Mouse (Mus musculus) bone marrow, adult 2 months (tissue): Measurements from ENCODE around the gene Med11. TPM values are rescaled to one million over a fixed set of nuclear protein-coding genes. Genes with fewer than 3 reads are reported as not detected.

Source experiments
- H3K27ac ChIP-seq: fragments of 200-500 bp; 2 replicates; pipeline ENCODE4 v1.5.1; 2012; ENCODE audit warnings: low read depth, mild to moderate bottlenecking, control low read depth, inconsistent platforms, low read length; ENCODE audit not compliant: control insufficient read depth, poor library complexity, insufficient read depth
- H3K4me1 ChIP-seq: fragments of 200-500 bp; 2 replicates; pipeline ENCODE4 v1.6.1; 2011; ENCODE audit warnings: low read length; ENCODE audit not compliant: control insufficient read depth, insufficient read depth
- H3K4me3 ChIP-seq: fragments of 200-500 bp; replicated peaks from 2 replicates; pipeline ENCODE3; 2011; ENCODE audit warnings: mild to moderate bottlenecking, low read depth, low read length, control low read depth; ENCODE audit not compliant: control insufficient read depth
- CTCF ChIP-seq: fragments of 200-500 bp; IDR thresholded peaks from 2 replicates; pipeline ENCODE4 v1.5.1; 2011; ENCODE audit warnings: low read length, control low read depth; ENCODE audit not compliant: control insufficient read depth, insufficient read depth
- POLR2A ChIP-seq: fragments of 200-500 bp; IDR thresholded peaks from 2 replicates; pipeline ENCODE4 v1.6.1; 2011; ENCODE audit warnings: low read depth, mild to moderate bottlenecking, control low read depth, low read length, borderline replicate concordance; ENCODE audit not compliant: control insufficient read depth
- WGBS: fragments of 180-500 bp; shearing (Covaris S2); methylation state at CpG from one replicate; pipeline ENCODE4 v1.1.7; 2018; 5-methylcytosine and 5-hydroxymethylcytosine counted together
- polyA plus RNA-seq: library from polyadenylated mRNA; stranded (reverse); fragments of >200 nt; gene quantifications from 2 replicates; pipeline ENCODE4 v1.2.4, GENCODE M21; 2011; ENCODE audit warnings: low replicate concordance; ENCODE audit not compliant: missing spikeins, insufficient read depth, insufficient read length

The Med11 gene
- polyA plus RNA-seq, 1 experiment = 16.1 TPM

- 82% methylated on average over 12 of the region's 12 CpGs for WGBS
- TF ChIP-seq POLR2A = no peak
- TF ChIP-seq CTCF = no peak
- Histone ChIP-seq H3K4me3 (no peak overlapping the region), H3K27ac (no peak overlapping the region), H3K4me1 (no peaks in the 10 kb centered on the region)
Observed at GRCm38 (mm10) chr11:70474872-70475534, 23.3 kb downstream of the Med11 start.

DNA sequence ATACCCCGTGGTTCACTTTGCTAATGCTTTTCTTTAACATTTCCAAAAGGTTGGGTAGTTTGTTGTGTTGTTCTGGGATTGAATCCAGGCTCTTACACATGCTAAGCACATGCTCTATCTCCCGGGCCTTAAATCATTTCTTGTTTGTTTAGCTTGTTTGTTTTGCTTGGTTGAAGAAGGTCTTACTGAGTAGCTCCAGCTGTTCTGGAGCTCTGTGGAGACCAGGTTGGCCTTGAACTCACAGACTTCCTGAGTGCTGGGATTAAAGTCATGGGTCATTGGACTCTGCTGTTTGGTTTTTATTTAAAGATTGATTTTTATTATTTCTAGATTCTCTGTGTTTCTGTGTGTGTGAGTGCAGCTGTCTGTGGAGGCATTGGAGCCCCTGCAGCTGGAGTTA, 33.8 kb downstream of the Med11 start:
- Histone ChIP-seq H3K4me1 (no peaks in the 10 kb centered on the region), H3K4me3 (no peak overlapping the region), H3K27ac (no peak overlapping the region)
- TF ChIP-seq POLR2A = no peak
- no peak for TF ChIP-seq CTCF
- WGBS = 70% methylated on average over 2 of the region's 2 CpGs

GRCm38 (mm10) chr11:70487816-70488215, 36.1 kb downstream of the Med11 start:
- Histone ChIP-seq H3K4me3 (no peak overlapping the region), H3K4me1 (no peaks in the 10 kb centered on the region), H3K27ac (no peak overlapping the region)
- 63% methylated on average over 4 of the region's 4 CpGs for WGBS
- TF ChIP-seq POLR2A (no peak), CTCF (no peak)

GRCm38 (mm10) chr11:70489138-70489537, 37.4 kb downstream of the Med11 start:
- TF ChIP-seq CTCF (no peak), POLR2A (no peak)
- no peak overlapping the region for H3K4me3 ChIP-seq
- WGBS = 69% methylated on average over 3 of the region's 3 CpGs
- H3K4me1 ChIP-seq = no peaks in the 10 kb centered on the region
- no peak overlapping the region; the same call in 1 of the 2 replicates for H3K27ac ChIP-seq

- H3K4me1 ChIP-seq = no peaks in the 10 kb centered on the region
- WGBS = 6% methylated on average over 6 of the region's 6 CpGs
Observed at GRCm38 (mm10) chr11:70489684-70490083, 38.0 kb downstream of the Med11 start.

GRCm38 (mm10) chr11:70499566-70500475, 48.1 kb downstream of the Med11 start:
- no peaks in the 10 kb centered on the region for H3K4me1 ChIP-seq
- 59% methylated on average over 14 of the region's 14 CpGs for WGBS
- no peak overlapping the region for H3K4me3 ChIP-seq
- TF ChIP-seq POLR2A (no peak), CTCF (no peak)
- no peak overlapping the region for H3K27ac ChIP-seq

More at GRCm38 (mm10) chr11:70489684-70490083, 38.0 kb downstream of the Med11 start:
- no peak overlapping the region for H3K27ac ChIP-seq
- H3K4me3 ChIP-seq = no peak overlapping the region
- no peak for TF ChIP-seq POLR2A
- no peak for TF ChIP-seq CTCF

DNA sequence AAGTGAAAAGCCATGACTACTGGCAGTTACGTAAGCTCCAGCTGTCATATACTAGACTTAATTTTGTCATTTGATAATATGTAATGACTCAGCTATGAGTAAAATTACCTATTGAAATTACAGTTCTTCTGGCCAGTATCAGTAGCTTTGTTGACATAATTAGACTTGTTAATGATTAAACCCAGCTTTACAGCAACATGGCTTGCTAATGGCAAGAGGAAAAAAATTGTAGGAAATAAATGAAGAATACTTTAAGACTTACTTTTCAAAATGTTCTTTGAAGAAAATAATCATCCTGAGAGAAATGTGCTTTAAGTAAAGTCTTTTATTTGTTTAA, 48.7 kb downstream of the Med11 start:
- WGBS = 70% methylated on average over 1 of the region's 1 CpGs
- TF ChIP-seq POLR2A = no peak
- TF ChIP-seq CTCF = no peak
- Histone ChIP-seq H3K4me1 (no peaks in the 10 kb centered on the region), H3K4me3 (no peak overlapping the region), H3K27ac (no peak overlapping the region)

DNA sequence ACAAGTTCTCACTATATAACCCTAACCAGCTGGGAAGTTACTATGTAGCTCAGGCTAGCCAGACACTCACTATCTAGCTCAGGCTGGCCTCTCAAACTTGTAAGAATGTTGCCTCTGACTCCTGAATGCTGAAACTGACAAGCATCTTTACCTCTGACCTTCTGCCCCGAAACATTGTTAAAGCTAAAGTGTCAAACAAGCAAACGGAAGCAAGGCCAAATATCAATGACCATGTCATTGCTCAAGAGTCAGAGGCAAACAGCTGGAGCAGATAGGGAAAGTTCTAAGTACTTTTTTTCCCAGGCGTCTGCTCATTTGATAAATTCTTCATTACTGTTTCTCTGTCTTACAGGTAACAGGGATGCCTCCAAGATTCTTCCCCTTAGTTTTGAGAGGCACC, 50.3 kb downstream of the Med11 start:
- WGBS = 72% methylated on average over 3 of the region's 3 CpGs
- H3K4me3 ChIP-seq = no peak overlapping the region
- TF ChIP-seq POLR2A (no peak), CTCF (no peak)
- no peak overlapping the region for H3K27ac ChIP-seq
- no peaks in the 10 kb centered on the region for H3K4me1 ChIP-seq

Other genes with a start within 250 kb of the Med11 start
- 1.9 and 2.4 TPM in 2 replicates for gene Slc16a11, start 239.2 kb upstream of the Med11 start, polyA plus RNA-seq
- gene Slc16a13, start 230.9 kb upstream of the Med11 start, polyA plus RNA-seq = 0.60 and 1.7 TPM in 2 replicates
- gene Bcl6b, start 222.1 kb upstream of the Med11 start, polyA plus RNA-seq = 1.4 and 2.2 TPM in 2 replicates
- gene 0610010K14Rik, start 214.0 kb upstream of the Med11 start, polyA plus RNA-seq = 67.2 and 107 TPM in 2 replicates
- gene Gm21988, start 212.1 kb upstream of the Med11 start, polyA plus RNA-seq = 4.8 TPM in 1 of 2 replicates, not detected in the other
- gene Rnasek, start 212.1 kb upstream of the Med11 start, polyA plus RNA-seq = 116 and 167 TPM in 2 replicates
- gene Alox12, start 196.6 kb upstream of the Med11 start, polyA plus RNA-seq = 46.3 and 82.5 TPM in 2 replicates
- gene Alox12e, start 129.3 kb upstream of the Med11 start, polyA plus RNA-seq = not detected in 2 replicates
- 2.0 and 3.5 TPM in 2 replicates for gene Alox15, start 99.9 kb upstream of the Med11 start, polyA plus RNA-seq
- gene Pelp1, start 41.9 kb upstream of the Med11 start, polyA plus RNA-seq = 13.9 and 22.7 TPM in 2 replicates
- gene Arrb2, start 19.3 kb upstream of the Med11 start, polyA plus RNA-seq = 201 and 438 TPM in 2 replicates
- 0.66 and 1.5 TPM in 2 replicates for gene Zmynd15, start 7.5 kb downstream of the Med11 start, polyA plus RNA-seq
- 0.59 and 3.2 TPM in 2 replicates for gene Cxcl16, start 8.1 kb downstream of the Med11 start, polyA plus RNA-seq
- not detected in 2 replicates for gene Tm4sf5, start 53.3 kb downstream of the Med11 start, polyA plus RNA-seq
- gene Vmo1, start 62.7 kb downstream of the Med11 start, polyA plus RNA-seq = not detected in 2 replicates
- gene Gltpd2, start 67.3 kb downstream of the Med11 start, polyA plus RNA-seq = not detected in 2 replicates
- gene Psmb6, start 73.4 kb downstream of the Med11 start, polyA plus RNA-seq = 90.4 and 129 TPM in 2 replicates
- not detected in 2 replicates for gene Gm40193, start 81.0 kb downstream of the Med11 start, polyA plus RNA-seq
- gene Pld2, start 88.1 kb downstream of the Med11 start, polyA plus RNA-seq = 1.5 and 4.0 TPM in 2 replicates
- gene Mink1, start 111.0 kb downstream of the Med11 start, polyA plus RNA-seq = 50.8 and 79.5 TPM in 2 replicates
- gene 4930544D05Rik, start 163.9 kb downstream of the Med11 start, polyA plus RNA-seq = not detected in 2 replicates
- gene Chrne, start 167.3 kb downstream of the Med11 start, polyA plus RNA-seq = 2.0 TPM in 1 of 2 replicates, not detected in the other
- gene Gp1ba, start 187.2 kb downstream of the Med11 start, polyA plus RNA-seq = 8.6 and 28.3 TPM in 2 replicates
- 125 and 265 TPM in 2 replicates for gene Rnf167, start 195.3 kb downstream of the Med11 start, polyA plus RNA-seq
- 28.7 and 49.2 TPM in 2 replicates for gene Slc25a11, start 195.6 kb downstream of the Med11 start, polyA plus RNA-seq
- gene Pfn1, start 202.7 kb downstream of the Med11 start, polyA plus RNA-seq = 840 and 1,173 TPM in 2 replicates
- gene Eno3, start 205.3 kb downstream of the Med11 start, polyA plus RNA-seq = 14.7 and 29.8 TPM in 2 replicates
- gene Spag7, start 217.5 kb downstream of the Med11 start, polyA plus RNA-seq = 37.1 and 70.9 TPM in 2 replicates
- 11.2 and 24.0 TPM in 2 replicates for gene Camta2, start 236.2 kb downstream of the Med11 start, polyA plus RNA-seq
- not detected in 2 replicates for gene Inca1, start 248.2 kb downstream of the Med11 start, polyA plus RNA-seq
- gene Kif1c, start 248.6 kb downstream of the Med11 start, polyA plus RNA-seq = 10.0 and 13.7 TPM in 2 replicates